8 mouse cellular contexts compared by ENCODE assay signal in the genomic region with DNA sequence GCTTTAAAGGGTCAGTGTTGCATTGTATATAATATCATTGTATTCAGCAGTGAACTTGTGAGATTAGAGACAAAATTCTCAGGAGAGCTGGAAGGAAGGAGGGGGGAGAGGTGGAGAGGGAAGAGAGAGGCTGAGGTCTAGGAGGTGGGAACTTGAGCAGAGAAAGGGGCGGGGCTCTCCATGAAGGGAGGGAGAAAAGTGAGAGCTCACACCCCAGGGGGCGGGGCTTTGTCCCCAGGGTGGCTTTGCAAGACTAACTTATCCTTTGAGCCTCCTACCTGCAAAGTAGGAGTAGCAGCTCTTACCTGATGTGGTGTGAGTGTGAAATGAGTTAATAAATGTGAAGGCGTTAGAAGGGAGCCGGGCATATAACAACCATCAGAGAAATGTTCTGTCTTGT. TPM values are rescaled to one million over a fixed set of nuclear protein-coding genes. Genes with fewer than 3 reads are reported as not detected.
A peak's percentile ranks its signal among the peaks of the same experiment; 100 is the strongest.
DNase-seq lines count a peak whose midpoint lies in the region; ATAC-seq lines count a peak whose summit lies in the region.

No protein-coding gene starts in this region.

- no peak overlapping the region for H3K9ac ChIP-seq in forebrain, embryonic 11.5 days (ENCODE audit: low read length)

- H3K4me3 ChIP-seq in forebrain, embryonic 11.5 days (ENCODE audit: low read depth, low read length) = no peak overlapping the region
- H3K4me3 ChIP-seq in hindbrain, embryonic 10.5 days = no peak overlapping the region

- DNase-seq in gastrocnemius, postnatal 25 days = peak; percentile 41
- no peak for DNase-seq in gastrocnemius, postnatal 10 days
- DNase-seq in NIH3T3 (ENCODE audit: low read depth) = peak; percentile 59
- DNase-seq in kidney, adult 9 months = peak; percentile 86
- peak; percentile 77 to 83 for DNase-seq in lung, postnatal 4 days
- DNase-seq in forebrain, embryonic 11.5 days (ENCODE audit: low spot score) = no peak
- DNase-seq in hindbrain, embryonic 10.5 days (ENCODE audit: low spot score) = no peak
- no peak for DNase-seq in cerebellum, adult 9-11 months

- no peak overlapping the region for H3K4me2 ChIP-seq in forebrain, embryonic 11.5 days (ENCODE audit: low read depth, low read length, severe bottlenecking)

- no peak overlapping the region for H3K27ac ChIP-seq in forebrain, embryonic 11.5 days (ENCODE audit: low read depth, low read length)
- H3K27ac ChIP-seq in hindbrain, embryonic 10.5 days = no peak overlapping the region

- no peaks in the 10 kb centered on the region for H3K4me1 ChIP-seq in forebrain, embryonic 11.5 days (replicated peaks; ENCODE audit: control insufficient read depth, insufficient read depth, low read length)
- H3K4me1 ChIP-seq in hindbrain, embryonic 10.5 days (replicated peaks) = peaks cover 18% of the 10 kb centered on the region; the same call in 1 of the 2 replicates

- H3K36me3 ChIP-seq in forebrain, embryonic 11.5 days (ENCODE audit: control insufficient read depth, insufficient read depth, low read length) = no peaks in the 10 kb centered on the region
- no peaks in the 10 kb centered on the region for H3K36me3 ChIP-seq in hindbrain, embryonic 10.5 days

- H3K9me3 ChIP-seq in forebrain, embryonic 11.5 days (ENCODE audit: control insufficient read depth, low read length) = no peaks in the 10 kb centered on the region
- H3K9me3 ChIP-seq in hindbrain, embryonic 10.5 days = no peaks in the 10 kb centered on the region

- WGBS in forebrain, embryonic 11.5 days = 30% methylated on average over 4 of the region's 4 CpGs
- WGBS in hindbrain, embryonic 10.5 days = 26% methylated on average over 4 of the region's 4 CpGs

- ATAC-seq in forebrain, embryonic 11.5 days (replicated peaks; ENCODE audit: low FRiP score) = no peak

- no peaks in the 10 kb centered on the region for H3K27me3 ChIP-seq in forebrain, embryonic 11.5 days (ENCODE audit: control insufficient read depth, insufficient read depth, low read length)
- peaks cover 14% of the 10 kb centered on the region; the same call in 1 of the 2 replicates for H3K27me3 ChIP-seq in hindbrain, embryonic 10.5 days (ENCODE audit: insufficient read depth, poor library complexity, severe bottlenecking)

RNA-seq across cellular contexts. Expression of a gene that starts 15.3 kb away (rescaled TPM):
- total RNA-seq in gastrocnemius, postnatal 25 days (2021) = 10 to 100 TPM; 23.9 to 27.7 TPM
- 10 to 100 TPM; 35.9 to 47.5 TPM for total RNA-seq in gastrocnemius, postnatal 10 days (2021)
- 40.9 and 41.0 TPM in 2 replicates for polyA plus RNA-seq in forebrain, embryonic 11.5 days (2014; fragmentation: Nextera tagmentation; extraction: Ambion mirVana)
- polyA plus RNA-seq in hindbrain, embryonic 10.5 days (2016; fragmentation: Nextera tagmentation; extraction: Ambion mirVana) = 37.9 and 43.4 TPM in 2 replicates

RNA-seq across cellular contexts. Expression of a gene that starts 30.7 kb away (rescaled TPM):
- 1 to 10 TPM; 6.1 to 7.0 TPM for total RNA-seq in gastrocnemius, postnatal 25 days (2021)
- 10 to 100 TPM; 14.0 to 15.7 TPM for total RNA-seq in gastrocnemius, postnatal 10 days (2021)
- polyA plus RNA-seq in forebrain, embryonic 11.5 days (2014; fragmentation: Nextera tagmentation; extraction: Ambion mirVana) = 15.6 and 18.5 TPM in 2 replicates
- 22.1 and 22.2 TPM in 2 replicates for polyA plus RNA-seq in hindbrain, embryonic 10.5 days (2016; fragmentation: Nextera tagmentation; extraction: Ambion mirVana)

RNA-seq across cellular contexts. Expression of a gene that starts 33.3 kb away (rescaled TPM):
- 10 to 100 TPM; 26.5 to 26.9 TPM for total RNA-seq in gastrocnemius, postnatal 25 days (2021)
- total RNA-seq in gastrocnemius, postnatal 10 days (2021) = 10 to 100 TPM; 18.8 to 22.3 TPM
- 43.7 and 44.4 TPM in 2 replicates for polyA plus RNA-seq in forebrain, embryonic 11.5 days (2014; fragmentation: Nextera tagmentation; extraction: Ambion mirVana)
- 47.2 and 51.7 TPM in 2 replicates for polyA plus RNA-seq in hindbrain, embryonic 10.5 days (2016; fragmentation: Nextera tagmentation; extraction: Ambion mirVana)

RNA-seq across cellular contexts. Expression of a gene that starts 33.5 kb away (rescaled TPM):
- 10 to 100 TPM; 60.4 to 65.0 TPM for total RNA-seq in gastrocnemius, postnatal 25 days (2021)
- 10 to 100 TPM; 83.8 to 94.5 TPM for total RNA-seq in gastrocnemius, postnatal 10 days (2021)
- polyA plus RNA-seq in forebrain, embryonic 11.5 days (2014; fragmentation: Nextera tagmentation; extraction: Ambion mirVana) = 105 and 109 TPM in 2 replicates
- 148 and 159 TPM in 2 replicates for polyA plus RNA-seq in hindbrain, embryonic 10.5 days (2016; fragmentation: Nextera tagmentation; extraction: Ambion mirVana)

RNA-seq across cellular contexts. Expression of a gene that starts 59.5 kb away (rescaled TPM):
- 10 to 100 TPM; 12.0 to 13.9 TPM for total RNA-seq in gastrocnemius, postnatal 25 days (2021)
- 10 to 100 TPM; 39.0 to 59.5 TPM for total RNA-seq in gastrocnemius, postnatal 10 days (2021)
- polyA plus RNA-seq in forebrain, embryonic 11.5 days (2014; fragmentation: Nextera tagmentation; extraction: Ambion mirVana) = 53.0 and 61.4 TPM in 2 replicates
- polyA plus RNA-seq in hindbrain, embryonic 10.5 days (2016; fragmentation: Nextera tagmentation; extraction: Ambion mirVana) = 45.1 and 46.9 TPM in 2 replicates

Comparison
In these comparisons a context has a peak if more than half of its experiments do, and no peak if none do; other contexts are left out.
1. DNase-seq: peak in gastrocnemius, postnatal 25 days (single experiment), NIH3T3 (single experiment), kidney, adult 9 months (single experiment) and lung, postnatal 4 days (2 of 2); none in gastrocnemius, postnatal 10 days (single experiment), forebrain, embryonic 11.5 days (single experiment), hindbrain, embryonic 10.5 days (single experiment) and cerebellum, adult 9-11 months (single experiment).